Mouse (Mus musculus): ENCODE data around the gene Lrpap1. TPM values are rescaled to one million over a fixed set of nuclear protein-coding genes. Genes with fewer than 3 reads are reported as not detected.
A peak's percentile ranks its signal among the peaks of the same experiment; 100 is the strongest.

Gene Lrpap1
- polyA plus RNA-seq, 1 experiment: 113 TPM

DNA sequence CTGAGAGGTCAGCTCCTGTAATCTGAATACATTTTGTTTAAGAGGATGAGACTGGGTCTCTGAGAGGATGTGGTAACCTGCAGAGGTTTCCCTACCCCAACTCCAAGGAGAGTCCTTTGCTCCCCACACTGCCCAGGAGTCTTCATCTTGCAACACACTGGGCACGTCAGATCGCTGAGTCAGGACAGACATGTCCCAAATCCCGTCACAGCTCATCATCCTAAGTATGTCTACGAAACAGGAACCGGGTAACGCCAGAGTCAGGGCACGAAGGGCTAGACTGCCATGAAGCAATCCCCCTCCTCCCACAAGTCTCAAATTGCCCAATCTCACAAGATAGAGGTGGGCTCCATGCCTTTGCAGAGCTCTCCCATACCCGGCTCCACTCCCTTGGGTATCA, 2.5 kb downstream of the Lrpap1 start:
- Histone ChIP-seq H3K4me1 (ENCODE audit: control insufficient read depth, insufficient read depth, low read length) (peaks cover 5% of the 10 kb centered on the region), H3K4me3 (ENCODE audit: insufficient read depth, low read length) (no peak overlapping the region), H3K27ac (ENCODE audit: insufficient read depth, low read length) (no peak overlapping the region)
- no peak for TF ChIP-seq CTCF (IDR thresholded peaks at IDR 0.05; ENCODE audit: extremely low read depth, insufficient read depth, low read length)
- no peak for TF ChIP-seq POLR2A (IDR thresholded peaks at IDR 0.05; ENCODE audit: extremely low read depth, insufficient read depth, low read length)

DNA sequence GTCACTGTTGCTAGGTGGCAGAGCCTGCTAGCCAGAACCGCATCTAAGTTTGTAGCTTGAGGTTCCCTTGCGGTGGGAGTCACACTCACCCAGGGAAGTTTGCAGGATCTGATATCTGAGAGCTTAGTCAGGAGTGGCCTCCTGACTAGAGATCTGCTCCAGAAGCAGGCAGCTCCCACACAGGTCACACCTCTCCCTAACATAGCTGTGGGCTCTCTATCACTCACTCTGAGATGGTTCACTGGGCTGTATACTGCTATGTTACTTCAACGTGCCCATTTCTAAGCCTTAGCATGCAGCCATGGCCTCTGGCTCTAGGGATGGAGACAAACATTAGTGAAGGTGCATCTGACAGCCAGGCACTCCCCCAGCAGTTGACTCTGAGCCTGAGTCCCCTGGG, 13.9 kb downstream of the Lrpap1 start:
- Histone ChIP-seq H3K27ac (ENCODE audit: insufficient read depth, low read length) (no peak overlapping the region), H3K4me3 (ENCODE audit: insufficient read depth, low read length) (no peak overlapping the region), H3K4me1 (ENCODE audit: control insufficient read depth, insufficient read depth, low read length) (no peaks in the 10 kb centered on the region)
- no peak for TF ChIP-seq CTCF (IDR thresholded peaks at IDR 0.05; ENCODE audit: extremely low read depth, insufficient read depth, low read length)
- TF ChIP-seq POLR2A (IDR thresholded peaks at IDR 0.05; ENCODE audit: extremely low read depth, insufficient read depth, low read length): no peak

DNA sequence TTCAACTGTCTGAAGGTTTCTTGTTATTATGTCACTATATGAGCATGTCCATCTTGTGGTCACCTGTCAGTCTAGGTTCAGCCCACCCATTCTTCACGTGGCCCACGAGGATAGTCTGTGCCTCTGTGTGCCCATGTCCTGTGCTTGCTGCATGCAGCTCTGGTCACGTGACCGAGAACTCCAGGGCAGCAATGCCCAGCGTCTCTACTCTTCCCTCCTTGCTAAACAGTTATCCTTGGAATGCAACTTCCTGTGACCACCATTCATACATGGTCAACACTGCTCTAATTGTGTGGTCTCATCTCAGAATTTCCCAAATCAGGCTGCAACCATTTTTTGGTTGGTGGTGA, 16.0 kb downstream of the Lrpap1 start:
- TF ChIP-seq CTCF (IDR thresholded peaks at IDR 0.05; ENCODE audit: extremely low read depth, insufficient read depth, low read length) (no peak), POLR2A (IDR thresholded peaks at IDR 0.05; ENCODE audit: extremely low read depth, insufficient read depth, low read length) (no peak)
- H3K27ac ChIP-seq (ENCODE audit: insufficient read depth, low read length): no peak overlapping the region
- H3K4me1 ChIP-seq (ENCODE audit: control insufficient read depth, insufficient read depth, low read length): no peaks in the 10 kb centered on the region
- H3K4me3 ChIP-seq (ENCODE audit: insufficient read depth, low read length): no peak overlapping the region

DNA sequence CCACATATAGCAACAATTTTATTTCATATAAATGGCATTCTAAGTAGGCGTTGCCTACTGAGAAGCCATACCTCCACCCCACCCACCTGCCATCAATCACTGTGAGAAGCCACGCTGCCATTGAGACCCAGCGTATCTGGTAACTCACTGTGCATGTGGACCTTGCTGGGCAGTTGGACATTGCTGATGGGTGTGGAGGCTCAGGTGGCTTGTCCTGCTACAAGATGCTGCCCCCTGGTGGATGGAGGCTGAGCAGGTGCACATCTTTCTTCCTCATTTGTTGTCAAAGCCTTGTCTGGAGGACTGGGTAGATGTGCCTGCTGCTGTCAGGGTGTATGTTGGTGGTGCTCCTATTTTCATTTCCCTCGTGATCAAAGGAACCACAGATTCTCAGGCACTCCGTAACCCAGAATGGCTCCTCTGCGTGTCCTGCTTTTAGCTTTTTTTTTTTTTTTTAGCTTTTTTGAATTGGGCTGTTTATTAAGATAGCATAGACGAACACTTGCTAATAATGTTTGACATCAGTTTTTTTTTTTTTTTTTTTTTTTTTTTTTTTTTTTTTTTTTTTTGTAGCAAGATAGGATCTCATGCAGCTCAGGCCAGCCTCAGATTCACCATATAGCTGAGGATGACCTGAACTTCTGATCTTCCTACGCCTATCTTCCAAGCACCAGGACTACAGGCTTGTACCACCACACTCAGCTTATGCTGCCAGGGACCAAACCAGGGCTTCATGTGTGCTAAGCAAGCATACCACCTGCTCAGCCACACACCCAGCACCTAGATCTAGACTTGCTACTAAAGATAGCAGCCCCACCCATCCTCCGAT, 16.6 kb downstream of the Lrpap1 start:
- Histone ChIP-seq H3K27ac (ENCODE audit: insufficient read depth, low read length) (no peak overlapping the region), H3K4me3 (ENCODE audit: insufficient read depth, low read length) (no peak overlapping the region), H3K4me1 (ENCODE audit: control insufficient read depth, insufficient read depth, low read length) (no peaks in the 10 kb centered on the region)
- TF ChIP-seq POLR2A (IDR thresholded peaks at IDR 0.05; ENCODE audit: extremely low read depth, insufficient read depth, low read length) (no peak), CTCF (IDR thresholded peaks at IDR 0.05; ENCODE audit: extremely low read depth, insufficient read depth, low read length) (peak; percentile 75)

DNA sequence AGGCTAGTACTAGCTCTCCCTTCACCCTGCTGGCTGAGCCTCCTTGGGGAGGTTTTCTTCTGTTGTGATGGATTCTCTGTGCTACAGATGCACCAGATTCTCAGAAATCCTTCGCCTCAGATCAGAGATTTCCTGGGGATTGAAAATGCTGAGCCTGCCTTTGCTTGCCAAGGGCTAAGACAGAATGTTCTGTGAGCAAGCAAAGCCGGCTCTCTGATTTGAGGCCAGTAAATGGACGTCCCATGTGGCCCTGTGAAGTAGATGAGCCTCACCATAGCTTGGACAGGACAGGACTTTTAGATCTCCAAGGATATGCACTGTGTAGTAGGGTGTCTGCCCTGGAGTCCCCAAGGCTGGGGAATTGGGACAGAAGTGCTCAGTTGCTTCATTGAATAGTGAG, 20.7 kb downstream of the Lrpap1 start:
- Histone ChIP-seq H3K27ac (ENCODE audit: insufficient read depth, low read length) (no peak overlapping the region), H3K4me1 (ENCODE audit: control insufficient read depth, insufficient read depth, low read length) (no peaks in the 10 kb centered on the region), H3K4me3 (ENCODE audit: insufficient read depth, low read length) (no peak overlapping the region)
- TF ChIP-seq CTCF (IDR thresholded peaks at IDR 0.05; ENCODE audit: extremely low read depth, insufficient read depth, low read length): no peak
- TF ChIP-seq POLR2A (IDR thresholded peaks at IDR 0.05; ENCODE audit: extremely low read depth, insufficient read depth, low read length): no peak

DNA sequence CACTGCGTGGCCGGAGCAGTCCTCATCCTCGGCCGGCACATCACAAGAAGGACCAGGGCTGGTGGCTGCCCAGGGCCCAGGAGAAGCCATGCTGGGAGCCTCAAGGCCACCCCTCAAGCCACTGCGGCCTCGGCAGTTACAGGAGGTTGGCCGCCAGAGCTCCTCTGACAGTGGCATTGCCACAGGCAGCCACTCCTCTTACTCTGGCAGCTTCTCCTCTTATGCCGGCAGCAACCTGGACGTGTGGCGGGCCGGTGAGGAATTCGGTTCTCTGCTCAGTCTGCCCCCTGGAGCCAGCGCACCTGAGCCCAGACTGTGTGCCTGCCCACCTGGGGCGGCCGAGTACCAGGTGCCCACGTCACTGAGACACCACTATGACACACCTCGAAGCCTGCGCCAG, 26.5 kb downstream of the Lrpap1 start:
- Histone ChIP-seq H3K4me3 (ENCODE audit: insufficient read depth, low read length) (no peak overlapping the region), H3K4me1 (ENCODE audit: control insufficient read depth, insufficient read depth, low read length) (no peaks in the 10 kb centered on the region), H3K27ac (ENCODE audit: insufficient read depth, low read length) (no peak overlapping the region)
- TF ChIP-seq CTCF (IDR thresholded peaks at IDR 0.05; ENCODE audit: extremely low read depth, insufficient read depth, low read length) (no peak), POLR2A (IDR thresholded peaks at IDR 0.05; ENCODE audit: extremely low read depth, insufficient read depth, low read length) (no peak)

DNA sequence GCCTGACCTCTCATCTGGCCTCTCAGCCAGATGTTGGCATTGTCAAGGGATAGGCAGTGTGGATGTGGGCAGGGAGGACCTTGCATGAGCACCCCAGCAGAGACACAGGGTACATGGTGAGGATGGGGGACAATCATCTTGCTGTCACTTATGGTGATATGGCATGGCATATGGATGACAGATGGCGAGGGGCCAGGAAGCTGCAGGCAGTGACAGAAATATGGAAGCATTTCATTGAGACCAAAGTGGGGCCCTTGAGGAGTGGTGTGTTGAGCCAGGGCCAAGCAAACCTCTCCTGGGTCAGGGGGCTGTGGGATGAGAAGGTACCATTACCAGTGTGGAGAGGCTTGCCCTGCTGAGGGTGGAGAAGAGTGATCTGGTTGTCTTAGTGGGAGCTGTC, 29.2 kb downstream of the Lrpap1 start:
- Histone ChIP-seq H3K27ac (ENCODE audit: insufficient read depth, low read length) (no peak overlapping the region), H3K4me1 (ENCODE audit: control insufficient read depth, insufficient read depth, low read length) (no peaks in the 10 kb centered on the region), H3K4me3 (ENCODE audit: insufficient read depth, low read length) (no peak overlapping the region)
- TF ChIP-seq CTCF (IDR thresholded peaks at IDR 0.05; ENCODE audit: extremely low read depth, insufficient read depth, low read length): no peak
- TF ChIP-seq POLR2A (IDR thresholded peaks at IDR 0.05; ENCODE audit: extremely low read depth, insufficient read depth, low read length): no peak

DNA sequence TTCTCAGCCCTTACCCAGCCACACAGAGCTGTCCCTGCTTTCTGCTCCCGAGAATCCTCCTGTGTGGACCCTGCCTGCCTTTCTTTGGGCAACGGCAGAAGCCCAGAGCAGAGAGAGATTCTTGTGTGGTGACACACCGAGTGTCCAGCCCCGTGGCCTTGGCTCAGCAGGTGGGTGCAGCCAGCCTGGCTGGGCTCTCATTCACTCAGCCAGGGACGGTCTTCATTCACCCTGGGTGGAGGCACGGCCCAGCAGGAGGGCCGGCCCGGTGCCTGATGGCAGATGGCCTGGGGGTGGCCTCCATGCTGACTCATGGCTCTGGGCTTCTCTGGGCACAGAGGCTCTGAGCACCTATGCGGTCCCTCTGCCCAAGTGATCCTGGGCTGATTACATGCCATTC, 31.6 kb downstream of the Lrpap1 start:
- Histone ChIP-seq H3K27ac (ENCODE audit: insufficient read depth, low read length) (no peak overlapping the region), H3K4me1 (ENCODE audit: control insufficient read depth, insufficient read depth, low read length) (no peaks in the 10 kb centered on the region), H3K4me3 (ENCODE audit: insufficient read depth, low read length) (no peak overlapping the region)
- TF ChIP-seq POLR2A (IDR thresholded peaks at IDR 0.05; ENCODE audit: extremely low read depth, insufficient read depth, low read length) (no peak), CTCF (IDR thresholded peaks at IDR 0.05; ENCODE audit: extremely low read depth, insufficient read depth, low read length) (no peak)

DNA sequence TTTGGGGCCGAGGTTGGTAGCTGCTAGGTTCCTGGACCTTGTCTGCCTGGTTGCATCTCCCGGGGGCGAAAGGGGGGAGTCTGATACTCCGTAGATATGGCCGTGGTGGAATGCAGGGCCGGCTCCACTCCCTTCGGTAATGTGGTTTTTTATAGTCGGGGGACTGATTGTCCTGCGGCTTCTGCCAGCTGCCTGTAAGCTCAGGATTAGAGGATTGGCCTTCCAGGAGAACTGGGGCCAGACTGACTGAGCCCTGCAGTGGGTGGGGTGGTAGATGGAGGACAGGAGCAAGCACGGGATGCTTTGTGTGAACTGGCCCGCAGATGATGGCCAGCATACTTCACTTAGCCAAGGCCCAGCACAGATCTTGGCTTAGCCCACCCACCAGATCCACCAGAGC, 32.3 kb downstream of the Lrpap1 start:
- Histone ChIP-seq H3K4me1 (ENCODE audit: control insufficient read depth, insufficient read depth, low read length) (no peaks in the 10 kb centered on the region), H3K4me3 (ENCODE audit: insufficient read depth, low read length) (no peak overlapping the region), H3K27ac (ENCODE audit: insufficient read depth, low read length) (no peak overlapping the region)
- TF ChIP-seq CTCF (IDR thresholded peaks at IDR 0.05; ENCODE audit: extremely low read depth, insufficient read depth, low read length) (no peak), POLR2A (IDR thresholded peaks at IDR 0.05; ENCODE audit: extremely low read depth, insufficient read depth, low read length) (no peak)

DNA sequence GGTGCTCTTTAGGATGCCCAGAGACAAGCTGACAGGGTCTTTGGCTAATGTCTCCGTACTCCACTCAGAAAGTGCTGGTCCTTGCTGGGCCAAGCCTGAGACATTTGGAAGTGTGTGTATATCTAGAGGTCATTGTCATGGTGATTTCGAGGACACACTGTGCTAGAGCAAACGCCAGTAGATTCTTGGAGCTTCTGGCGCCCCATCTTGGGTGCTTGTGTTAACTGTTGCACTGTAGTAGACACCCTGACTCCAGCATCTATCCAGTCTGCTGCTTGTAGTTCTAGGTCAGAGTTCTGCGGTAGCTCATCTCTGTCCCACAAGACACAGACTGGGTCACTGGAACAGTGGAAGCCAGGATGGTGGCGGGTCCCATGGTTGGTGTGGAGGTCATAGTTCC, 33.7 kb downstream of the Lrpap1 start:
- H3K4me3 ChIP-seq (ENCODE audit: insufficient read depth, low read length): no peak overlapping the region
- no peaks in the 10 kb centered on the region for H3K4me1 ChIP-seq (ENCODE audit: control insufficient read depth, insufficient read depth, low read length)
- TF ChIP-seq POLR2A (IDR thresholded peaks at IDR 0.05; ENCODE audit: extremely low read depth, insufficient read depth, low read length) (no peak), CTCF (IDR thresholded peaks at IDR 0.05; ENCODE audit: extremely low read depth, insufficient read depth, low read length) (no peak)
- no peak overlapping the region for H3K27ac ChIP-seq (ENCODE audit: insufficient read depth, low read length)
